Mouse (Mus musculus) spleen, adult 2 months (tissue): ENCODE results near the gene Prdm8.

Experiments used
- CTCF ChIP-seq: fragments of 200-500 bp; IDR thresholded peaks from 2 replicates; pipeline ENCODE4 v1.5.1; 2011; ENCODE audit warnings: mild to moderate bottlenecking, inconsistent platforms; ENCODE audit not compliant: insufficient read depth, insufficient read length, insufficient replicate concordance; ENCODE audit errors: extremely low read depth
- POLR2A ChIP-seq: fragments of 200-500 bp; IDR thresholded peaks from 2 replicates; pipeline ENCODE4 v1.6.1; 2011; ENCODE audit warnings: low read depth, low read length, inconsistent platforms

GRCm38 (mm10) chr5:98180888-98181635 lies 14.1 kb downstream of the Prdm8 start:
- TF ChIP-seq CTCF = no peak
- no peak for TF ChIP-seq POLR2A
